Mouse (Mus musculus): ENCODE measurements around the gene Clgn. TPM values are rescaled to one million over a fixed set of nuclear protein-coding genes. Genes with fewer than 3 reads are reported as not detected.

Clgn gene
- polyA plus RNA-seq, 1 experiment from 2014 or later, result 0.03 TPM

- no peak for TF ChIP-seq CTCF (IDR thresholded peaks at IDR 0.05; ENCODE audit: low read depth)
Observed at GRCm38 (mm10) chr8:83377231-83377630, 12.4 kb upstream of the Clgn start.

DNA sequence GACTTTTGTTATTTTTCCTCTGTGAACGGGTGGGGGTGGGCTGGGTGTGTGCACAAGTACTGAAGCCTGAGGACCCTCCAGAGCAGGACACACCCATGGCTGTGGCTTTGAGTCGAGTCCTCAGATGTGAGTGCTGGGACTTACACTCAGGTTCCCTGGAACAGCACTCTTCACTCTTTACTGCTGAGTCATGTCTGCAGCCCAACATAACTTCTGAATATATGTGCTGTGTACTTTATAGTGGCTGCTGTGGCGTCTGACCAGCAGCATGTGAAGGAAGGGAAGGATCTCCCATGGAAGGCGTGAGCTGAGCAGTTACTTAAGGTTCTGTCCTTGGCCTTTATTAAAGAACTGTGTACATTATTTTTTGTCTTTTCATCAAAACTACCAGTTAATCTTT is 9.5 kb upstream of the Clgn start:
- no peak overlapping the region for H3K4me2 ChIP-seq (ENCODE audit: low read length)
- no peak overlapping the region for H3K9ac ChIP-seq (ENCODE audit: low read depth, low read length)
- no peaks in the 10 kb centered on the region for H3K27me3 ChIP-seq (ENCODE audit: insufficient read depth, low read length)
- H3K4me3 ChIP-seq (replicated peaks; ENCODE audit: low read depth, low read length), result no peak overlapping the region
- DNase-seq (ENCODE audit: low spot score), result no peak
- no peaks in the 10 kb centered on the region for H3K36me3 ChIP-seq (ENCODE audit: insufficient read depth, low read length)
- TF ChIP-seq CTCF (IDR thresholded peaks at IDR 0.05; ENCODE audit: low read depth), result no peak
- no peak for ATAC-seq (replicated peaks; ENCODE audit: low FRiP score, low read depth)
- no peaks in the 10 kb centered on the region for H3K4me1 ChIP-seq (replicated peaks; ENCODE audit: insufficient read depth, low read length)
- H3K9me3 ChIP-seq (replicated peaks; ENCODE audit: low read length), result no peaks in the 10 kb centered on the region
- no peak overlapping the region for H3K27ac ChIP-seq
- WGBS, result 66% methylated on average over 4 of the region's 4 CpGs

More at GRCm38 (mm10) chr8:83377231-83377630, 12.4 kb upstream of the Clgn start:
- H3K9me3 ChIP-seq (replicated peaks; ENCODE audit: low read length), result no peaks in the 10 kb centered on the region
- no peak overlapping the region for H3K4me2 ChIP-seq (ENCODE audit: low read length)
- no peak for DNase-seq (ENCODE audit: low spot score)
- no peaks in the 10 kb centered on the region for H3K4me1 ChIP-seq (replicated peaks; ENCODE audit: insufficient read depth, low read length)
- H3K27ac ChIP-seq, result no peak overlapping the region
- no peaks in the 10 kb centered on the region for H3K36me3 ChIP-seq (ENCODE audit: insufficient read depth, low read length)
- H3K4me3 ChIP-seq (replicated peaks; ENCODE audit: low read depth, low read length), result no peak overlapping the region
- H3K9ac ChIP-seq (ENCODE audit: low read depth, low read length), result no peak overlapping the region
- no peaks in the 10 kb centered on the region for H3K27me3 ChIP-seq (ENCODE audit: insufficient read depth, low read length)
- no peak for ATAC-seq (replicated peaks; ENCODE audit: low FRiP score, low read depth)

- Histone ChIP-seq H3K27ac (no peak overlapping the region), H3K4me3 (replicated peaks; ENCODE audit: low read depth, low read length) (no peak overlapping the region), H3K9me3 (replicated peaks; ENCODE audit: low read length) (no peaks in the 10 kb centered on the region), H3K27me3 (ENCODE audit: insufficient read depth, low read length) (no peaks in the 10 kb centered on the region), H3K4me1 (replicated peaks; ENCODE audit: insufficient read depth, low read length) (no peaks in the 10 kb centered on the region), H3K36me3 (ENCODE audit: insufficient read depth, low read length) (no peaks in the 10 kb centered on the region), H3K9ac (ENCODE audit: low read depth, low read length) (no peak overlapping the region), H3K4me2 (ENCODE audit: low read length) (no peak overlapping the region)
- ATAC-seq (replicated peaks; ENCODE audit: low FRiP score, low read depth) (no peak), DNase-seq (ENCODE audit: low spot score) (no peak)
- WGBS, result 81% methylated on average over 2 of the region's 2 CpGs
- no peak for TF ChIP-seq CTCF (IDR thresholded peaks at IDR 0.05; ENCODE audit: low read depth)
Observed at GRCm38 (mm10) chr8:83381016-83381415, 8.7 kb upstream of the Clgn start.

DNA sequence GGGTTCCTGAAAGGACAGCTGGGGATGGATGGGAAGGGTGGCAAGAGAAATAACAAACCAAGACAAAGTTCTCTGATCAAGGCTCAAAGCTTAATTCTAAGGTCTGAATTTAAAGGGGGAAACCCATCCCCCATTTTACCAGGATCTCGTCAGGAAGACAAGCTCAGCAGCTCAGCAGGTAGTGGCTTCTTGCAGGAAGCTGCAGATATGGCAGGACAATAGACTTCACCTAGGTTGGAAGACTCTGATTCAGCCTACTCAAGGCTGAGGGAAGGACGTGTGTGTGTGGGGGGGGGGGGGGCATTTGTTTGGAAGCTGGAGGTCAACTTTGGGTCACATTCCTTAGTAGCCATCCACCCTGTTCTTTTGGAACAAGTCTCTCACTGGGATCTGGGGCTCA is 6.8 kb upstream of the Clgn start:
- no peak overlapping the region for H3K4me3 ChIP-seq (replicated peaks; ENCODE audit: low read depth, low read length)
- ATAC-seq (replicated peaks; ENCODE audit: low FRiP score, low read depth) (no peak), DNase-seq (ENCODE audit: low spot score) (no peak)
- H3K4me2 ChIP-seq (ENCODE audit: low read length), result no peak overlapping the region
- H3K27ac ChIP-seq, result no peak overlapping the region
- H3K4me1 ChIP-seq (replicated peaks; ENCODE audit: insufficient read depth, low read length), result no peaks in the 10 kb centered on the region
- H3K9me3 ChIP-seq (replicated peaks; ENCODE audit: low read length), result no peaks in the 10 kb centered on the region
- H3K36me3 ChIP-seq (ENCODE audit: insufficient read depth, low read length), result no peaks in the 10 kb centered on the region
- H3K9ac ChIP-seq (ENCODE audit: low read depth, low read length), result no peak overlapping the region
- H3K27me3 ChIP-seq (ENCODE audit: insufficient read depth, low read length), result no peaks in the 10 kb centered on the region
- whole genome bisulfite sequencing, result 25% methylated on average over 2 of the region's 2 CpGs
- no peak for TF ChIP-seq CTCF (IDR thresholded peaks at IDR 0.05; ENCODE audit: low read depth)

GRCm38 (mm10) chr8:83390006-83390701 is 487 bp downstream of the Clgn start:
- WGBS, result 10% methylated on average over 14 of the region's 14 CpGs
- peak overlapping the region; percentile 29 for H3K4me3 ChIP-seq (replicated peaks; ENCODE audit: low read depth, low read length)
- H3K36me3 ChIP-seq (ENCODE audit: insufficient read depth, low read length), result no peaks in the 10 kb centered on the region
- no peak for DNase-seq (ENCODE audit: low spot score)
- no peaks in the 10 kb centered on the region for H3K9me3 ChIP-seq (replicated peaks; ENCODE audit: low read length)
- peak overlapping the region; percentile 59 for H3K4me2 ChIP-seq (ENCODE audit: low read length)
- no peak overlapping the region for H3K27ac ChIP-seq
- no peaks in the 10 kb centered on the region for H3K4me1 ChIP-seq (replicated peaks; ENCODE audit: insufficient read depth, low read length)
- H3K27me3 ChIP-seq (ENCODE audit: insufficient read depth, low read length), result peaks cover 12% of the 10 kb centered on the region
- TF ChIP-seq CTCF (IDR thresholded peaks at IDR 0.05; ENCODE audit: low read depth), result no peak
- ATAC-seq (replicated peaks; ENCODE audit: low FRiP score, low read depth), result no peak
- no peak overlapping the region for H3K9ac ChIP-seq (ENCODE audit: low read depth, low read length)

- TF ChIP-seq CTCF (IDR thresholded peaks at IDR 0.05; ENCODE audit: low read depth), result no peak
- no peak for ATAC-seq (replicated peaks; ENCODE audit: low FRiP score, low read depth)
- no peaks in the 10 kb centered on the region for H3K9me3 ChIP-seq (replicated peaks; ENCODE audit: low read length)
- H3K4me2 ChIP-seq (ENCODE audit: low read length), result no peak overlapping the region
- 75% methylated on average over 1 of the region's 1 CpGs for WGBS
- no peaks in the 10 kb centered on the region for H3K36me3 ChIP-seq (ENCODE audit: insufficient read depth, low read length)
- H3K4me1 ChIP-seq (replicated peaks; ENCODE audit: insufficient read depth, low read length), result no peaks in the 10 kb centered on the region
- no peak overlapping the region for H3K9ac ChIP-seq (ENCODE audit: low read depth, low read length)
- H3K4me3 ChIP-seq (replicated peaks; ENCODE audit: low read depth, low read length), result no peak overlapping the region
- peaks cover 12% of the 10 kb centered on the region for H3K27me3 ChIP-seq (ENCODE audit: insufficient read depth, low read length)
- H3K27ac ChIP-seq, result no peak overlapping the region
- no peak for DNase-seq (ENCODE audit: low spot score)
Observed at GRCm38 (mm10) chr8:83392521-83392920, 2.9 kb downstream of the Clgn start.

GRCm38 (mm10) chr8:83394325-83394724 is 4.7 kb downstream of the Clgn start:
- Histone ChIP-seq H3K4me3 (replicated peaks; ENCODE audit: low read depth, low read length) (no peak overlapping the region), H3K4me2 (ENCODE audit: low read length) (no peak overlapping the region), H3K9ac (ENCODE audit: low read depth, low read length) (no peak overlapping the region), H3K36me3 (ENCODE audit: insufficient read depth, low read length) (no peaks in the 10 kb centered on the region), H3K9me3 (replicated peaks; ENCODE audit: low read length) (no peaks in the 10 kb centered on the region), H3K27ac (no peak overlapping the region), H3K4me1 (replicated peaks; ENCODE audit: insufficient read depth, low read length) (no peaks in the 10 kb centered on the region), H3K27me3 (ENCODE audit: insufficient read depth, low read length) (peaks cover 12% of the 10 kb centered on the region)
- DNase-seq (ENCODE audit: low spot score) (no peak), ATAC-seq (replicated peaks; ENCODE audit: low FRiP score, low read depth) (no peak)
- WGBS, result 91% methylated on average over 5 of the region's 5 CpGs
- no peak for TF ChIP-seq CTCF (IDR thresholded peaks at IDR 0.05; ENCODE audit: low read depth)
